Mouse (Mus musculus): ENCODE measurements around the gene Ly6g5b. TPM values are rescaled to one million over a fixed set of nuclear protein-coding genes. Genes with fewer than 3 reads are reported as not detected.

The Ly6g5b gene
- polyA plus RNA-seq, 1 experiment = 0.28 TPM

DNA sequence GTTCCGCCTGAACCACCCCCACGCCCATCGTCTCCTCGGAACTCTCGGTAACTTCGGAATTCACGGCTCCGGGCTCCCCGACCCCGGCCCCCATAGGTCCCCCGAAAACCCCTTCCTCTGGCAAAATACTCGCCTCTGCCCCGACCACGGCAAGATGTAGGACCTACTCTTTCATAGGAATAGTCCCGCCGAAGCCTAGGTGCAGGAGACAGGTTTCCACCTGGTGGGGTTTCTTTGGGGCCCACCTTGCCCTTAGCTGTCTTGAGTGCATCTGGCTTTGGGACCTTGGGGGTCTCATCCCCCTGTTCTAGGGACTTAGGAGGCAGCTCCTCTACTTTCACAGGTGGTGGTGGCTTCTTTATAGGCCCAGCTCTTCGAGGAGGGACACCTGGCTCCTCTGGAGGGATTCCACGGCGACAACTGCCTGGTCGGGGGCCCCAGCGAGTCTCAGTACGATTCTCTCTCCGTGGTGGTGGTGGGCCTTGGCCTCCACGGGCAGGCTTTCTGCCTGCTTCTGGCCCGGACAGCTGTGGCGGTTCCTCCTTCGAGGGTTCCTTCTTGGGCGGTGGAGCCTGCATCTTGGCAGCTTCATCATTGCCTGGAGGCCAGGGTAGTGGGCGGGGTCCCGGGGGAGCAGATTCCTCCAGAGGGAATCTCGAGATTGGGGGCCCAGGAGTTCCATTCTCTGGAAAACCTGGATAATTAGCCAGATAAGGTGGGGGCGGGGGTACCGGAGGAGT is 41.4 kb upstream of the Ly6g5b start:
- Histone ChIP-seq H3K4me3 (ENCODE audit: insufficient read depth, poor library complexity, severe bottlenecking) (no peak overlapping the region), H3ac (ENCODE audit: control insufficient read depth, insufficient read length, low read depth) (no peak overlapping the region), H3K79me3 (ENCODE audit: low read depth) (peaks cover 45% of the 10 kb centered on the region), H3K79me2 (ENCODE audit: control insufficient read depth, insufficient read depth) (peaks cover 92% of the 10 kb centered on the region), H3K27me3 (ENCODE audit: control insufficient read depth, insufficient read depth, insufficient read length) (no peaks in the 10 kb centered on the region), H3K36me3 (ENCODE audit: control insufficient read depth, insufficient read depth) (peaks cover 100% of the 10 kb centered on the region)
- TF ChIP-seq MAX (IDR thresholded peaks at IDR 0.05) = no peak
- TF ChIP-seq MYOG (IDR thresholded peaks at IDR 0.05; ENCODE audit: control insufficient read depth, extremely low read depth, insufficient read length) = no peak
- TF ChIP-seq USF1 (IDR thresholded peaks at IDR 0.05; ENCODE audit: low read depth) = no peak
- TF ChIP-seq CEBPB (IDR thresholded peaks at IDR 0.05; ENCODE audit: low read depth) = no peak

DNA sequence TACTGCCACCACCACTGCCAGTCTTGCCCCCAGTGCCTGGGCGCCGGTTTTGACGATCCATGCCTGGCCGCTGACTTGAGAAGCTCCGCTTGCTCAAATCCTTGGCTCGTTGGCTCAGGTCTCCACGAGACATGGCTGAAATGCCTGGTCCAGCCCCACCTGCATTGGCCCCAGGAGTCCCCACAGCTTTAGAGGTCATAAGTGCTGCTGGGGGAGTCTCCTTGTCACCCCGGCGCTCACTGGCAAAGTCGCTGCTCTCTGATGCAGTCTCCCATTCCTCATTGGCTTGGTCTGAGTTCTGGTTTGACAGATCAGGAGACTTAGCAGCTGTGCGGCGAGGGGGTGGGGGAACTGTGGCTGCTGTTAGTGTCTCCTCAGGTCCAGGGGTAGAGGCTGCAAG is 40.2 kb upstream of the Ly6g5b start:
- no peak overlapping the region for H3ac ChIP-seq (ENCODE audit: control insufficient read depth, insufficient read length, low read depth)
- TF ChIP-seq MYOG (IDR thresholded peaks at IDR 0.05; ENCODE audit: control insufficient read depth, extremely low read depth, insufficient read length) (no peak), CTCF (IDR thresholded peaks at IDR 0.05; ENCODE audit: control insufficient read depth, insufficient read depth, insufficient read length) (no peak), USF1 (IDR thresholded peaks at IDR 0.05; ENCODE audit: low read depth) (no peak)
- peaks cover 80% of the 10 kb centered on the region for H3K79me2 ChIP-seq (ENCODE audit: control insufficient read depth, insufficient read depth)
- peaks cover 33% of the 10 kb centered on the region for H3K79me3 ChIP-seq (ENCODE audit: low read depth)
- H3K27me3 ChIP-seq (ENCODE audit: control insufficient read depth, insufficient read depth, insufficient read length) = no peaks in the 10 kb centered on the region
- no peak overlapping the region for H3K4me3 ChIP-seq (ENCODE audit: insufficient read depth, poor library complexity, severe bottlenecking)
- H3K36me3 ChIP-seq (ENCODE audit: control insufficient read depth, insufficient read depth) = peaks cover 97% of the 10 kb centered on the region

DNA sequence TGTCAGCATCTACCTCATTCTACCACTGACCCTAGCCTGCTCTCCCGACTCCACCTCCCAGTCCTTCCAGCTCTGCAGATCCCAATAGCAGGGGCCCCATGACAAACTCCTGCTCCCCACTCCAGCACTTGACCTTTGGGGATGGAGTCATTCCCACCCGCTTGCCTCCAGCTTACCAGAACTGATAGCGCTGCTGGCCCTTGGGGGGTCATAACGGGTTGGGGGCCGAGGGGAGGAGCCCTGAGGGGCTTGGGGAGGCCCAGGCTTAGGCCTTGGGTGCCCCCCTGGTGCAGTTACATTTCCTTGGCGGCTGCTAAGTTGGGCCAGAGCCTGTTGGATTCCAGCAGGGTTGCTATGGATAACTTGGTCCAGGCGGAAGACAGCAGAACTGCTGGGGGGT is 39.4 kb upstream of the Ly6g5b start:
- H3K36me3 ChIP-seq (ENCODE audit: control insufficient read depth, insufficient read depth) = peaks cover 97% of the 10 kb centered on the region
- no peak overlapping the region for H3ac ChIP-seq (ENCODE audit: control insufficient read depth, insufficient read length, low read depth)
- H3K27me3 ChIP-seq (ENCODE audit: control insufficient read depth, insufficient read depth, insufficient read length) = no peaks in the 10 kb centered on the region
- H3K79me3 ChIP-seq (ENCODE audit: low read depth) = peaks cover 25% of the 10 kb centered on the region
- no peak overlapping the region for H3K4me3 ChIP-seq (ENCODE audit: insufficient read depth, poor library complexity, severe bottlenecking)
- TF ChIP-seq CTCF (IDR thresholded peaks at IDR 0.05; ENCODE audit: control insufficient read depth, insufficient read depth, insufficient read length) (no peak), FOSL1 (IDR thresholded peaks at IDR 0.05; ENCODE audit: insufficient read depth, low read length, poor library complexity, severe bottlenecking) (no peak), MYOD1 (IDR thresholded peaks at IDR 0.05; ENCODE audit: control insufficient read depth, insufficient read length, low read depth) (no peak), MYOG (IDR thresholded peaks at IDR 0.05; ENCODE audit: control insufficient read depth, extremely low read depth, insufficient read length) (no peak), USF1 (IDR thresholded peaks at IDR 0.05; ENCODE audit: low read depth) (no peak), CEBPB (IDR thresholded peaks at IDR 0.05; ENCODE audit: low read depth) (no peak)
- peaks cover 72% of the 10 kb centered on the region for H3K79me2 ChIP-seq (ENCODE audit: control insufficient read depth, insufficient read depth)

DNA sequence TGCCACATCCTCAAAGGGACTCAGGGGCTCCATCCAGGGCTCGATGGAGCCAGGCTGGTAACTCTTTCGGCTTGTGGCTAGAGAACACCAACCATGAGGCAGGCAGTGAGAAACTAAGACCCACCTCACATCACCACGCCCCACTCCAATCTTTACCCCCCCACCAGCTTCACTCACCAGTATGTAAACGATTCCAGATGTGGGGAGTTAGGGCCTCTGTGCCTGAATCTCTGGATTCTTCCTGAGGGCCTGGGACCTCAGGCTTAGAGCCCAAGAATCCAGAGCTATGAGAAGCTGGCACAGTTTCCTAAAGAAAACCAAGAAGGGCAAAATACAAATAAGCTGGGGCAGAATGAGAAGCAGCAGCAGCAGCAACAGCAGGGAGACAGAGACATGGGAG is 38.7 kb upstream of the Ly6g5b start:
- Histone ChIP-seq H3K79me2 (ENCODE audit: control insufficient read depth, insufficient read depth) (peaks cover 65% of the 10 kb centered on the region), H3ac (ENCODE audit: control insufficient read depth, insufficient read length, low read depth) (no peak overlapping the region), H3K36me3 (ENCODE audit: control insufficient read depth, insufficient read depth) (peaks cover 96% of the 10 kb centered on the region), H3K79me3 (ENCODE audit: low read depth) (peaks cover 22% of the 10 kb centered on the region), H3K27me3 (ENCODE audit: control insufficient read depth, insufficient read depth, insufficient read length) (no peaks in the 10 kb centered on the region), H3K4me3 (ENCODE audit: insufficient read depth, poor library complexity, severe bottlenecking) (no peak overlapping the region)
- TF ChIP-seq CTCF (IDR thresholded peaks at IDR 0.05; ENCODE audit: control insufficient read depth, insufficient read depth, insufficient read length) (no peak), USF1 (IDR thresholded peaks at IDR 0.05; ENCODE audit: low read depth) (no peak), FOSL1 (IDR thresholded peaks at IDR 0.05; ENCODE audit: insufficient read depth, low read length, poor library complexity, severe bottlenecking) (no peak), MYOG (IDR thresholded peaks at IDR 0.05; ENCODE audit: control insufficient read depth, extremely low read depth, insufficient read length) (no peak), MYOD1 (IDR thresholded peaks at IDR 0.05; ENCODE audit: control insufficient read depth, insufficient read length, low read depth) (no peak), CEBPB (IDR thresholded peaks at IDR 0.05; ENCODE audit: low read depth) (no peak), MAX (IDR thresholded peaks at IDR 0.05) (no peak)

DNA sequence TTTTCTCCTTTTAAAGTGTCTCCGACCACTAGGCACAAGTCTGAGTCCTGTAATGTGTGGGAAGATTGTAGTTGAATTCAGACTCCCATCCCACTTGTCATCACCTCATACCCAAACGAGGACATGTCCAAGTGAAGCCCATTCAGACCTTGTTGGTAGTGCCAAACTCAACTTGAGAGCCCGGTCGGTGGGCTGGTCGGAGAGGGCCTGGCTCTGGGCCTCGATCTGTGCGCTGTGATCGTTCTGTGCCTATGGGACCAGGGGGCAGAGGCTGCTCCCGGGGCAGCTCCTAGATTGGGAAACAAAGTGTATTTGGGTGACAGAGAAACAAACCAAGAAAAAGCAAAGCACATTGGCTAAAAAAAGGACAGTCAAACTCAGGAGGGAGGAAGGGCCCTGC is 37.8 kb upstream of the Ly6g5b start:
- Histone ChIP-seq H3ac (ENCODE audit: control insufficient read depth, insufficient read length, low read depth) (no peak overlapping the region), H3K27me3 (ENCODE audit: control insufficient read depth, insufficient read depth, insufficient read length) (no peaks in the 10 kb centered on the region), H3K36me3 (ENCODE audit: control insufficient read depth, insufficient read depth) (peaks cover 95% of the 10 kb centered on the region), H3K4me3 (ENCODE audit: insufficient read depth, poor library complexity, severe bottlenecking) (no peak overlapping the region), H3K79me3 (ENCODE audit: low read depth) (peaks cover 19% of the 10 kb centered on the region), H3K79me2 (ENCODE audit: control insufficient read depth, insufficient read depth) (peaks cover 56% of the 10 kb centered on the region)
- TF ChIP-seq CEBPB (IDR thresholded peaks at IDR 0.05; ENCODE audit: low read depth) (no peak), CTCF (IDR thresholded peaks at IDR 0.05; ENCODE audit: control insufficient read depth, insufficient read depth, insufficient read length) (no peak), MAX (IDR thresholded peaks at IDR 0.05) (no peak), USF1 (IDR thresholded peaks at IDR 0.05; ENCODE audit: low read depth) (no peak), MYOD1 (IDR thresholded peaks at IDR 0.05; ENCODE audit: control insufficient read depth, insufficient read length, low read depth) (no peak), MYOG (IDR thresholded peaks at IDR 0.05; ENCODE audit: control insufficient read depth, extremely low read depth, insufficient read length) (no peak), FOSL1 (IDR thresholded peaks at IDR 0.05; ENCODE audit: insufficient read depth, low read length, poor library complexity, severe bottlenecking) (no peak)

DNA sequence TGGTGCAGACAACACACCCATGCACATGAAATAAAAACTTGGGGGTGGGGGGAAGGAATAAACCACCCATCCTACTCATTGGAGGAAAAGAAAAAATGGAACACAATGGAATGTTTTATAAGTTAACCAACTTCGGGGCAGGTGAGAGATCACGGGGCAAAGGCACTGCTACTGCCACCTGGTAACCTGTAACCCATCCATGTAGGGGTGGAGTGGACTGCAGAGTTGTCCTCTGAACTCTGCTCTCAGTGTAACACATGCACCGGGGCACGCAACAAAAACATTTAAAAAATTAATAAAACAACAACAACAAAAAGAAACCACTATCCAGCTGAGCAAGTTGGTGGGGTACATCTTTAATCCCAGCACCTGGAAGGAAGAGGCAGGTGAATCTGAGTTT is 36.9 kb upstream of the Ly6g5b start:
- TF ChIP-seq FOSL1 (IDR thresholded peaks at IDR 0.05; ENCODE audit: insufficient read depth, low read length, poor library complexity, severe bottlenecking) (no peak), CEBPB (IDR thresholded peaks at IDR 0.05; ENCODE audit: low read depth) (no peak), MYOG (IDR thresholded peaks at IDR 0.05; ENCODE audit: control insufficient read depth, extremely low read depth, insufficient read length) (no peak), CTCF (IDR thresholded peaks at IDR 0.05; ENCODE audit: control insufficient read depth, insufficient read depth, insufficient read length) (no peak), MYOD1 (IDR thresholded peaks at IDR 0.05; ENCODE audit: control insufficient read depth, insufficient read length, low read depth) (no peak), MAX (IDR thresholded peaks at IDR 0.05) (no peak), USF1 (IDR thresholded peaks at IDR 0.05; ENCODE audit: low read depth) (no peak)
- H3K27me3 ChIP-seq (ENCODE audit: control insufficient read depth, insufficient read depth, insufficient read length) = no peaks in the 10 kb centered on the region

More for the DNA sequence above, 36.9 kb upstream of the Ly6g5b start:
- H3K36me3 ChIP-seq (ENCODE audit: control insufficient read depth, insufficient read depth) = peaks cover 95% of the 10 kb centered on the region
- no peak overlapping the region for H3ac ChIP-seq (ENCODE audit: control insufficient read depth, insufficient read length, low read depth)
- peaks cover 14% of the 10 kb centered on the region for H3K79me3 ChIP-seq (ENCODE audit: low read depth)
- H3K4me3 ChIP-seq (ENCODE audit: insufficient read depth, poor library complexity, severe bottlenecking) = no peak overlapping the region
- H3K79me2 ChIP-seq (ENCODE audit: control insufficient read depth, insufficient read depth) = peaks cover 47% of the 10 kb centered on the region

All from C2C12 (cell line).